Mouse (Mus musculus) activated CD4-positive, CD25-positive, alpha-beta regulatory T cell (primary cell): ENCODE results near the gene Armcx4. TPM values are rescaled to one million over a fixed set of nuclear protein-coding genes. Genes with fewer than 3 reads are reported as not detected.

Experiments
- polyA plus RNA-seq, 2 experiments: library from polyadenylated mRNA; unstranded; fragments of 100-300 nt; shearing (Covaris generic); gene quantifications; one replicate each; pipeline ENCODE4 v1.2.1; 2017

Gene Armcx4
- under 1 TPM; 0.45 to 0.64 TPM for polyA plus RNA-seq

DNA sequence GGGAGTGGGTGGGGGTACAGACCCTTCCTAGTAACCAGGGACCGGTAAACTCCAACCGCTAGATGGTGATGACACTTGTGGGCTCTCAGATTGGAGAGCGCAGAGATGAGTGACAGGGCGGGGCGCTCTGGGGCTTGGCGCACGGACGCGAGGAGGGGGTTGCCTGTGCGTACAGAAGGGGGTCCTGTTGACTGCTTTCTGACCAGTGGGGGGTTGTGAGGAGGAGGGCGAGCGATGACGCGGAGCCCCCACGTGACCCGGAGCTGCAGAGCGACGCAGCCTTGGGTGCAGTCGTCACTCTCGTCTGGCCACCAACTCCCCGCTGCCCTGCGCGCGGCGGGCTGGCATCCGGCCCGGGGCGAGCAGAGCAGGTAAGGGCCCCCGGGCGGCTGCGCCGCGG lies at the start of gene Armcx4:
TSS of gene Armcx4 (plus strand) at position 253 of the 400 bp plus-strand sequence.

DNA sequence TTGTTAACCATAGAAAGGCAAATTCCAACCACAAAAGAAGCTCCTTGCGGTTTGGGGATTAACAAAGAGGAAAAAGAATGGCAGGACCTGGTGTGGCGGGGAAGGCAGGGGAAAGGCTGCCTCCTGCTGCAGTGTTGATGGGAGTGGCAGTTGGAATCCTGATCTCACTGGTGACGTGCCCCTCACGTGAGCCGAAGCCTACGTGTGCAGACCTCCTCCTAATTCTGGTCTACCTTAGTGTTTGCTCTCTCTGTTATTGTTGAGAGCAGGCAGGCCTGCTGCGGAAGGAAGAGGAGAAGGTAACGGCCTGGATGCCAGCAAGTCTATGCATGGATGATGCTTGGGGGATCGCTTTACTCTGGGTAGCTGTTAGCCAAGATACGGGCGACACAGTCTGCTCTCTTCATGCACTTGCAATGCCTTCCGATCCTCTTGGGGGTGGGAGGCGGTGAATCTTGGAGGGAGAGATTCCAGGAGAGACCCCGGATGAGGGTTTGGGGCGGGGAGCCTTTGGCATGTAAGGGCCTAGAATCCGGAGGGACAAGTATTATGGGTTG lies 31.5 kb downstream of the Armcx4 start, which contains the start of gene Armcx1:
TSS of gene Armcx1 (plus strand) at position 212 of the 557 bp plus-strand sequence.

Other genes starting within 250 kb of the Armcx4 start
- under 1 TPM; 0.33 to 0.38 TPM for gene Taf7l, start 210.0 kb upstream of the Armcx4 start, polyA plus RNA-seq
- gene Timm8a1, start 144.7 kb upstream of the Armcx4 start, polyA plus RNA-seq = 10 to 100 TPM; 29.0 to 54.2 TPM
- 1 to 10 TPM in 1 of 2 experiments, under 1 TPM in 1; 0.37 to 1.1 TPM for gene Btk, start 102.9 kb upstream of the Armcx4 start, polyA plus RNA-seq
- gene Rpl36a, start 100.9 kb upstream of the Armcx4 start, polyA plus RNA-seq = 100 to 1,000 TPM; 187 to 344 TPM
- 1 to 10 TPM; 4.5 to 5.2 TPM for gene Gla, start 85.4 kb upstream of the Armcx4 start, polyA plus RNA-seq
- gene Hnrnph2, start 85.3 kb upstream of the Armcx4 start, polyA plus RNA-seq = 100 to 1,000 TPM; 104 to 106 TPM
- 1 to 10 TPM; 1.3 to 4.4 TPM for gene Armcx1, start 31.4 kb downstream of the Armcx4 start, polyA plus RNA-seq
- 1 to 10 TPM; 1.0 to 1.7 TPM for gene Armcx6, start 64.9 kb downstream of the Armcx4 start, polyA plus RNA-seq
- gene Armcx3, start 70.1 kb downstream of the Armcx4 start, polyA plus RNA-seq = 10 to 100 TPM in 1 of 2 experiments, 1 to 10 TPM in 1; 9.1 to 13.0 TPM
- gene Armcx2, start 122.7 kb downstream of the Armcx4 start, polyA plus RNA-seq = 1 to 10 TPM; 4.0 to 8.6 TPM